10 mouse cellular contexts compared by ENCODE assay signal in the genomic region with DNA sequence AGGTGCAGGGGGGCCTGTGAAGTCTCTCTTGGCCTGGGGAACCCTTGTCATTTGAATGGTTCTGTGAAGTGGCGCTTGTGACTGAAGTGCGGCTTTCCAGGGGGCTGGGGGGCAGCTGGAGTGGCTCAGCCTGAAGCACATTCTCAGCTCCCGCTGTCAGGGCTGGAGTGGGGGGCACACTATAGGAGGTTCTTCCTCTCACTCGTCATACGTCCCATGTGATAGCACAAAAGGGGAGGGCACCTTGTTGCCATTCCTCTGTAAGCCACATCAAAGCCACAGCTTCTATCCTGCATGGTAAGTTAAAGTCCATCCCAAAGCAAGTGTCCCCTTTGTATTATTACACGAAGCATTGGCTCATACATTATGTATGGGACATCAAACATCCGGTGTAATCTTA. TPM values are rescaled to one million over a fixed set of nuclear protein-coding genes. Genes with fewer than 3 reads are reported as not detected.
DNase-seq lines count a peak whose midpoint lies in the region; ATAC-seq lines count a peak whose summit lies in the region.
"Had no signal": no experiment of that assay in that cellular context is flagged by ENCODE, and none has a peak within 500 bp of the region (broad histone marks: within the 10 kb centered on the region; RNA-seq: fewer than 3 reads in every experiment).

No protein-coding gene starts in this region.

- intact Hi-C loops in heart, postnatal 10 days (cut with DNase I) = loop anchor here (2.0 to 5.0 kb wide), 2 partner anchors 18 to 49 kb away; partner anchors contain the start of gene Wdr26

- 0 out of 2 replicates have a peak overlapping the region, but pooled peaks have one; percentile 8 for H3K27ac ChIP-seq in heart, embryonic 13.5 days (replicated peaks)
- no peak overlapping the region for H3K27ac ChIP-seq in neural tube, embryonic 13.5 days (replicated peaks)
- peak overlapping the region; percentile 89 for H3K27ac ChIP-seq in liver, embryonic 13.5 days
- H3K27ac ChIP-seq: embryonic facial prominence, embryonic 15.5 days had no signal

- no peak for ATAC-seq in heart, embryonic 13.5 days (ENCODE audit: extremely low read depth, insufficient number of reproducible peaks, low FRiP score, low TSS enrichment)
- no peak for ATAC-seq in neural tube, embryonic 13.5 days (ENCODE audit: low read depth)
- ATAC-seq in liver, embryonic 13.5 days (ENCODE audit: low read depth) = no peak

- no peak for DNase-seq in heart, postnatal 10 days
- DNase-seq in neural tube, embryonic 10.5 days (ENCODE audit: extremely low spot score, low spot score) = no peak
- DNase-seq in liver, embryonic 13.5 days = no peak
- DNase-seq in thymus, postnatal 14 days = peak; percentile 30
- no peak for DNase-seq in yolk sac, embryonic 10.5 days (ENCODE audit: low spot score)
- DNase-seq in right cerebral cortex, postnatal 25 days = no peak
- DNase-seq: cerebellum, postnatal 10 days had no signal

- WGBS in heart, embryonic 13.5 days = 59% methylated on average over 7 of the region's 7 CpGs
- WGBS in neural tube, embryonic 13.5 days = 64% methylated on average over 7 of the region's 7 CpGs
- WGBS in liver, embryonic 13.5 days (ENCODE audit: insufficient replicate concordance) = 67% methylated on average over 7 of the region's 7 CpGs

- H3K4me3 ChIP-seq in heart, embryonic 13.5 days = no peak overlapping the region
- H3K4me3 ChIP-seq in neural tube, embryonic 13.5 days = no peak overlapping the region
- H3K4me3 ChIP-seq in liver, embryonic 13.5 days (replicated peaks) = 0 out of 2 replicates have a peak overlapping the region, but pooled peaks have one; percentile 2
- H3K4me3 ChIP-seq: embryonic facial prominence, embryonic 15.5 days had no signal

- H3K36me3 ChIP-seq in heart, embryonic 13.5 days = no peaks in the 10 kb centered on the region
- H3K36me3 ChIP-seq in neural tube, embryonic 13.5 days = no peaks in the 10 kb centered on the region
- H3K36me3 ChIP-seq in liver, embryonic 13.5 days = no peaks in the 10 kb centered on the region
- H3K36me3 ChIP-seq: embryonic facial prominence, embryonic 15.5 days had no signal

- H3K4me2 ChIP-seq in heart, embryonic 13.5 days = peak overlapping the region; percentile 21; the same call in 1 of the 2 replicates
- no peak overlapping the region for H3K4me2 ChIP-seq in neural tube, embryonic 13.5 days
- H3K4me2 ChIP-seq in liver, embryonic 13.5 days = peak overlapping the region; percentile 47
- H3K4me2 ChIP-seq: embryonic facial prominence, embryonic 15.5 days had no signal

- H3K4me1 ChIP-seq in heart, embryonic 13.5 days = peaks cover 54% of the 10 kb centered on the region
- H3K4me1 ChIP-seq in neural tube, embryonic 13.5 days (replicated peaks) = peaks cover 8% of the 10 kb centered on the region
- peaks cover 83% of the 10 kb centered on the region for H3K4me1 ChIP-seq in liver, embryonic 13.5 days (replicated peaks)

- H3K27me3 ChIP-seq in heart, embryonic 13.5 days (replicated peaks) = no peaks in the 10 kb centered on the region
- H3K27me3 ChIP-seq in neural tube, embryonic 13.5 days = no peaks in the 10 kb centered on the region
- H3K27me3 ChIP-seq in liver, embryonic 13.5 days = no peaks in the 10 kb centered on the region
- H3K27me3 ChIP-seq: embryonic facial prominence, embryonic 15.5 days had no signal

- H3K9me3 ChIP-seq in heart, embryonic 13.5 days = no peaks in the 10 kb centered on the region
- no peaks in the 10 kb centered on the region for H3K9me3 ChIP-seq in neural tube, embryonic 13.5 days
- no peaks in the 10 kb centered on the region for H3K9me3 ChIP-seq in liver, embryonic 13.5 days (replicated peaks)
- H3K9me3 ChIP-seq: embryonic facial prominence, embryonic 15.5 days had no signal

- peak overlapping the region; percentile 11; the same call in 1 of the 2 replicates for H3K9ac ChIP-seq in heart, embryonic 13.5 days
- H3K9ac ChIP-seq in neural tube, embryonic 13.5 days = peak overlapping the region; percentile 12; the same call in 1 of the 2 replicates
- H3K9ac ChIP-seq in liver, embryonic 13.5 days = peak overlapping the region; percentile 65
- H3K9ac ChIP-seq: embryonic facial prominence, embryonic 15.5 days had no signal

RNA-seq across cellular contexts. Expression of gene Wdr26, which starts 19.5 kb away (rescaled TPM):
- polyA plus RNA-seq in heart, embryonic 13.5 days (2015; fragmentation: Nextera tagmentation; extraction: Ambion mirVana) = 25.9 and 26.7 TPM in 2 replicates
- total RNA-seq in heart, postnatal 10 days (2021) = 100 to 1,000 TPM; 135 to 147 TPM
- 39.3 and 45.9 TPM in 2 replicates for polyA plus RNA-seq in neural tube, embryonic 13.5 days (2015; fragmentation: Nextera tagmentation; extraction: Ambion mirVana)
- 55.6 and 62.5 TPM in 2 replicates for polyA plus RNA-seq in liver, embryonic 13.5 days (2015; fragmentation: Nextera tagmentation; extraction: Ambion mirVana)

Comparison
In these comparisons a context has a peak if more than half of its experiments do, and no peak if none do; other contexts are left out.
1. H3K9ac ChIP-seq: peak in every context shown above with its lines; median percentile 65 in liver, embryonic 13.5 days; 12 in neural tube, embryonic 13.5 days; 11 in heart, embryonic 13.5 days.